Mouse (Mus musculus) myocyte (in vitro differentiated cells): Measurements from ENCODE around the gene Ret.

Source experiments
- E2F4 ChIP-seq: IDR thresholded peaks from one replicate; pipeline ENCODE4 v1.6.1; 2011; ENCODE audit warnings: mild to moderate bottlenecking, control low read depth, moderate library complexity; ENCODE audit not compliant: insufficient read depth
- MAX ChIP-seq: IDR thresholded peaks from one replicate; pipeline ENCODE4 v1.6.1; 2011; ENCODE audit warnings: low read depth, mild to moderate bottlenecking, control low read depth
- MYOG ChIP-seq, 3 experiments: IDR thresholded peaks; one replicate each; pipeline ENCODE4 v1.6.1; 2011; ENCODE audit warnings: control low read depth in 2 of 3, low read depth in 2 of 3, mild to moderate bottlenecking in 2 of 3; ENCODE audit not compliant: insufficient read length in 2 of 3, control insufficient read depth in 1 of 3, insufficient read depth in 1 of 3
- POLR2A ChIP-seq: IDR thresholded peaks from one replicate; pipeline ENCODE4 v1.6.1; 2011; ENCODE audit warnings: low read depth, mild to moderate bottlenecking, control low read depth, moderate library complexity; ENCODE audit not compliant: insufficient read length
- POLR2AphosphoS2 ChIP-seq: IDR thresholded peaks from one replicate; pipeline ENCODE4 v1.6.1; 2011; ENCODE audit warnings: low read depth, control low read depth; ENCODE audit not compliant: insufficient read length
- SRF ChIP-seq: IDR thresholded peaks from one replicate; pipeline ENCODE4 v1.6.1; 2011; ENCODE audit warnings: low read depth; ENCODE audit not compliant: control insufficient read depth, insufficient read length
- TCF12 ChIP-seq: IDR thresholded peaks from one replicate; pipeline ENCODE4 v1.6.1; 2011; ENCODE audit warnings: mild to moderate bottlenecking, control low read depth; ENCODE audit not compliant: poor library complexity, insufficient read depth, severe bottlenecking
- TCF3 ChIP-seq: IDR thresholded peaks from one replicate; pipeline ENCODE4 v1.6.1; 2011; ENCODE audit warnings: low read depth, control low read depth; ENCODE audit not compliant: insufficient read length
- USF1 ChIP-seq: IDR thresholded peaks from one replicate; pipeline ENCODE4 v1.6.1; 2011; ENCODE audit warnings: low read depth, mild to moderate bottlenecking, control low read depth, moderate library complexity

- TF ChIP-seq USF1, result no peak
- TF ChIP-seq POLR2A, result no peak
- no peak for TF ChIP-seq E2F4
- no peak for TF ChIP-seq TCF12
- no peak for TF ChIP-seq MYOG (IDR thresholded peaks at IDR 0.05; ENCODE audit: control insufficient read depth in 1 of 3, insufficient read depth in 1 of 3, insufficient read length in 2 of 3, low read depth in 2 of 3)
- TF ChIP-seq SRF, result no peak
- TF ChIP-seq MAX, result no peak
- no peak for TF ChIP-seq TCF3
- no peak for TF ChIP-seq POLR2AphosphoS2
Measured at GRCm38 (mm10) chr6:118140961-118141360, 56.6 kb downstream of the Ret start.
